Mouse (Mus musculus) embryonic facial prominence, embryonic 15.5 days (tissue): ENCODE measurements at regions not wholly inside any gene's neighbourhood (a gene's known extent, or its start where the extent isn't known, plus 50 kb on each side); places are given as distances from the start of the nearest gene placed in this dataset.

Experiments
- ATAC-seq: fragments of 200-750 bp; cut with Nextera tagmentation; 2 replicates; pipeline ENCODE4 v1.8.0; 2017; ENCODE audit warnings: low read depth, moderate TSS enrichment; ENCODE audit not compliant: insufficient number of reproducible peaks, low FRiP score, low TSS enrichment
- H3K27ac ChIP-seq: fragments of 300-500 bp; sonication (generic); replicated peaks from 2 replicates; pipeline ENCODE4 v1.5.1; 2015; ENCODE audit warnings: mild to moderate bottlenecking, inconsistent platforms
- H3K27me3 ChIP-seq: fragments of 300-500 bp; sonication (generic); 2 replicates; pipeline ENCODE4 v1.6.1; 2015; ENCODE audit warnings: inconsistent platforms
- H3K36me3 ChIP-seq: fragments of 300-500 bp; sonication (generic); 2 replicates; pipeline ENCODE4 v1.6.1; 2015; ENCODE audit warnings: mild to moderate bottlenecking, inconsistent platforms
- H3K4me1 ChIP-seq: fragments of 300-500 bp; sonication (generic); 2 replicates; pipeline ENCODE4 v1.6.1; 2015; ENCODE audit warnings: inconsistent platforms
- H3K4me2 ChIP-seq: fragments of 300-500 bp; sonication (generic); replicated peaks from 2 replicates; pipeline ENCODE4 v1.6.1; 2015; ENCODE audit warnings: mild to moderate bottlenecking, inconsistent platforms
- H3K4me3 ChIP-seq: fragments of 300-500 bp; sonication (generic); replicated peaks from 2 replicates; pipeline ENCODE4 v1.5.1; 2015; ENCODE audit warnings: mild to moderate bottlenecking, inconsistent platforms
- H3K9ac ChIP-seq: fragments of 300-500 bp; sonication (generic); 2 replicates; pipeline ENCODE4 v1.6.1; 2015; ENCODE audit warnings: inconsistent platforms
- H3K9me3 ChIP-seq: fragments of 300-500 bp; sonication (generic); replicated peaks from 2 replicates; pipeline ENCODE4 v1.6.1; 2016; ENCODE audit warnings: inconsistent platforms
- WGBS: fragments of 180-500 bp; shearing (Covaris S2); methylation state at CpG from one replicate; pipeline ENCODE4 v1.1.7; 2015; 5-methylcytosine and 5-hydroxymethylcytosine counted together

DNA sequence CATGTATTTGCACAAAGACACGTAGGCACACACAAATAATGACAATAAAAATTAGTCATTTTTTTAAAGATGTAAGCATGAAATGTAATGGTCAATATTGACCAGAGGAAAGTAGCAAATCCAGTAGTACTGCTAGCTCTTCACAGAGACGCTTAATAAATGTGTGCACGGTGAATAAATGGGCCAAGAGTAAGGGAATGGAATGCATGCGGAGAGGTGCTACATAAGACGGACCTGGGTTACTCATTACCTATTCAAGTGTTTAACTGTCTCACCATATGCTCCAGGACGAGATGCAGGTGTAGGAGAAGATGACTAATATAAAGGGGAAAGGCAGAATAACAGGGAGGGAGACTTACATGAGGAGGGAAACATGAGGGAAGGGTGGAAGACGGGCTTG lies 182.4 kb upstream of the Atp5g3 start:
- Histone ChIP-seq H3K9ac (no peak overlapping the region), H3K27ac (no peak overlapping the region), H3K36me3 (no peaks in the 10 kb centered on the region), H3K9me3 (no peaks in the 10 kb centered on the region), H3K4me2 (no peak overlapping the region), H3K27me3 (no peaks in the 10 kb centered on the region), H3K4me1 (0 out of 2 replicates have a peak, but pooled peaks cover 4% of the 10 kb centered on the region), H3K4me3 (no peak overlapping the region)
- 83% methylated on average over 7 of the region's 7 CpGs for WGBS
- ATAC-seq: no peak

DNA sequence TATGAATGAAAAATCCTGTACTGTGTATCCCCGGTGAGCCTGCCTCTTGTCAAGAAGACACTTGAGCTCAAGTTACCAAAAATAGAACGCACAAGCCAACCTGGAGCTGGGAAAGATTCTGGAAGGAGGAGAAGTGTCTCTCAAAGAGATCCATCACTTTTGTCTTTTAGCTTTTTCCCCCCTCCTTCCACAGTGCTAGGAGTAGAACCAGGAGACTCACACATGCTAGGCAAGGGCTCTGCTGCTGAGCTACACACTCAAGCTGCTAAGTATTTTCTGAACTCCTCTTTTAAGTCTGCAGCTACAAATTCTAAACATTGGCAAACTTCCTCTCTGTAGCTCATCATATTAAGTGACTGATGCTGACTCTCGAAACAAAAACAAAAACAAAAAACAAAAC lies 176.2 kb upstream of the Atp5g3 start:
- Histone ChIP-seq H3K4me2 (no peak overlapping the region), H3K9ac (no peak overlapping the region), H3K4me1 (no peaks in the 10 kb centered on the region), H3K36me3 (no peaks in the 10 kb centered on the region), H3K27ac (no peak overlapping the region), H3K27me3 (no peaks in the 10 kb centered on the region), H3K9me3 (no peaks in the 10 kb centered on the region), H3K4me3 (no peak overlapping the region)
- 40% methylated on average over 3 of the region's 3 CpGs for WGBS
- no peak for ATAC-seq

DNA sequence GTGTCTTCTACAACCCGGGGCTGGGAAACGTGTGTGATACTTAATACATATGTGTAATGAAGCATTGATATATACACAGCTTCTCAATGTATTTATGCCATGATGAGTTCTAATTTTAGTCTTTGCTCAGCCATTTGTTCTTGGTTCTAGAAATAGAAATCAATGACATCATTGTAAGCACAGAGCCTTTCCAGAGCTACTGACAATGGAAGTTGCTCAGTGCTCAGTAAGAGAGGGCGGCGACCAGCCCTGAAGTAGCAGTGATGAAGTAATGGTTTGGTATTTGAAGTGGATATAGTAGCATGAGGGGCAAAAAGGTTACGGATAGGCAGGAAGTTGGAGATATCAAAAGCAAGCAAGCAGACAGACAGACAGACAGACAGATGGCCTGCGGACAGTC lies 173.8 kb upstream of the Atp5g3 start:
- no peak overlapping the region for H3K4me3 ChIP-seq
- no peaks in the 10 kb centered on the region for H3K36me3 ChIP-seq
- H3K9ac ChIP-seq: no peak overlapping the region
- H3K9me3 ChIP-seq: no peaks in the 10 kb centered on the region
- no peak overlapping the region for H3K4me2 ChIP-seq
- H3K27me3 ChIP-seq: no peaks in the 10 kb centered on the region
- H3K4me1 ChIP-seq: no peaks in the 10 kb centered on the region
- ATAC-seq: no peak
- H3K27ac ChIP-seq: no peak overlapping the region
- WGBS: 81% methylated on average over 6 of the region's 6 CpGs

DNA sequence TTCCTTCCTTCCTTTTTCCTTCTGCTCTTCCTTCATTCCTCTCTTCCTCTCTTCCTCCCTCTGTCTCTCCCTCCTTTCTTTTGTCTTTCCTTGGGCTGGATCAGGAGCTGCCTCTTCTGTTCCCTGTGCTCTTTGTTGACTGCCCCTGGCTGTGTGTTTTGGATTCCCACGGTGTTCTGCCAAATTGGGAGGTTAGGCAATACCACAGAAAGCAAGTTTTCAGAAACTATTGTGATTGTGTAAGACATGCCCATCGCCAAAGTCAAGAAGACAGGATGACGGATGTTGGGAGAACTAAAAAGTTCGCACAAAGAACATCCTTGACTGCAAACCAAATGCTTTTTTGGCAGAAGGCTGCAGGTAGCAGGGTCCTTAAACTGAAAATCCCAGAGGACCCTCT lies 165.6 kb upstream of the Atp5g3 start:
- Histone ChIP-seq H3K9me3 (no peaks in the 10 kb centered on the region), H3K4me2 (no peak overlapping the region), H3K4me1 (no peaks in the 10 kb centered on the region), H3K27me3 (no peaks in the 10 kb centered on the region), H3K27ac (no peak overlapping the region), H3K9ac (no peak overlapping the region), H3K36me3 (no peaks in the 10 kb centered on the region), H3K4me3 (no peak overlapping the region)
- ATAC-seq: no peak
- 56% methylated on average over 4 of the region's 4 CpGs for WGBS

DNA sequence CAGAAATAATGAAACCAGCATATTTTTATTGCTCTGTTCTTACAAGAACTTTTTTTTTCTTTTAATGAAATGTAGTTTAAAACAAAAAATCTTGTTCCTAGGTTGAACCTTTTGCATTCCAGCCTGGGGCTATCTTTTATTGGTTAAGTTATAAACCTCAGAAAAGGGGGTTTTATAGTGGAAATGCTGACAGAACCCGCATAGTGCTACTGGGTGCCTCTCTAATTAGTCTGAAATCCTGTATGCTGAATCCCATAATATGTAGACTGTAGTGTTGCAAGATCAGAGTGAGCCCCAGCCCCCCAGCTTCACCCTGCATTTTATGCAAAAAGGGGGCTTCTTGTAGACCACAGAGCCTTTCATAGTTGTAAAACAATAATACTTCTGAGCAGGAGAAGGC lies 164.4 kb upstream of the Atp5g3 start:
- Histone ChIP-seq H3K4me3 (no peak overlapping the region), H3K27ac (no peak overlapping the region)
- whole genome bisulfite sequencing: 51% methylated on average over 1 of the region's 1 CpGs

DNA sequence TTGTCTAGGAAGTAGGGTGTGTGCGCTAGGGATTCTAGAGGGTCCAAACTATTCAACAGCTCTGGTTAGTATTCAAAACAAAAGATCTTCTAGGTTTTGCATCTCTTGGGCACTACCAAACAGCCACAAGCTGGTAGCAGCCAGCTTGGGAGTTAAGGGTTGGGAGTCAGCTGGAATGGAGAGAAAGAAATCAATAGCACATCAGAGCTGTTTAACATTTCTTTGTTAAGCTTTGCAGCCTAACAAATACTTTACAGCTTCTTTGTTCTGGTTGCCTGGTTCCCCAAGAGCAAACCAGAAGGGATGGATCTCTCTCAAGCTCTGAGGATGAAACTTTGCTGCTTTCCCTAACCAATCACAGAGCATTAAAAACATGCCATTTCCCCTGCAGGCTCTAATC lies 162.3 kb upstream of the Atp5g3 start:
- Histone ChIP-seq H3K9me3 (no peaks in the 10 kb centered on the region), H3K4me3 (no peak overlapping the region), H3K4me1 (no peaks in the 10 kb centered on the region), H3K27me3 (no peaks in the 10 kb centered on the region), H3K36me3 (no peaks in the 10 kb centered on the region), H3K4me2 (no peak overlapping the region), H3K9ac (no peak overlapping the region), H3K27ac (no peak overlapping the region)
- 79% methylated on average over 1 of the region's 1 CpGs for WGBS
- ATAC-seq: no peak

More for the DNA sequence above, 164.4 kb upstream of the Atp5g3 start:
- Histone ChIP-seq H3K9ac (no peak overlapping the region), H3K9me3 (no peaks in the 10 kb centered on the region), H3K36me3 (no peaks in the 10 kb centered on the region), H3K4me1 (no peaks in the 10 kb centered on the region), H3K4me2 (no peak overlapping the region), H3K27me3 (no peaks in the 10 kb centered on the region)
- ATAC-seq: no peak

DNA sequence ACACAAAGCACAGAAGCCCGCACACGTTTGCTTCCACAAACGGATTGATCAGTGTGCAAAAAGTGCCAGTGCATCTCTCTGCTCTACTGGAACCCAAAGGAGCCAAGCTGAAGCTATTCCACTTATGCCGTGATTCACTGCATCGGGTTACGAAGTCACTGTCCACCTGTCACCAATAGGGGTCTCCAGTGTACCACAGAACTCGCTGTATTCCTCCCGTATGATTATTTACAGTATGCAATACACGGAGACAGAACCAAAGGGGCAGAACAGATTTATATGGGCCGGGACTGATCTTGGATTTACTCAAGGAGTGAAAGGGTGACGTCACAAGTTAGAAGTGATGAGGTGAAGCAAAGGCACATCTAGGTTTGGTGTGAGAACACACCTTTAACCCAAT lies 155.5 kb upstream of the Atp5g3 start:
- peaks cover 22% of the 10 kb centered on the region; the same call in 1 of the 2 replicates for H3K27me3 ChIP-seq
- H3K4me2 ChIP-seq: no peak overlapping the region
- no peak overlapping the region for H3K27ac ChIP-seq
- ATAC-seq: peak; percentile 79; the same call in 1 of the 2 replicates
- no peaks in the 10 kb centered on the region for H3K4me1 ChIP-seq
- H3K9ac ChIP-seq: no peak overlapping the region
- no peak overlapping the region for H3K4me3 ChIP-seq
- WGBS: 3% methylated on average over 11 of the region's 11 CpGs
- H3K36me3 ChIP-seq: no peaks in the 10 kb centered on the region
- no peaks in the 10 kb centered on the region for H3K9me3 ChIP-seq

DNA sequence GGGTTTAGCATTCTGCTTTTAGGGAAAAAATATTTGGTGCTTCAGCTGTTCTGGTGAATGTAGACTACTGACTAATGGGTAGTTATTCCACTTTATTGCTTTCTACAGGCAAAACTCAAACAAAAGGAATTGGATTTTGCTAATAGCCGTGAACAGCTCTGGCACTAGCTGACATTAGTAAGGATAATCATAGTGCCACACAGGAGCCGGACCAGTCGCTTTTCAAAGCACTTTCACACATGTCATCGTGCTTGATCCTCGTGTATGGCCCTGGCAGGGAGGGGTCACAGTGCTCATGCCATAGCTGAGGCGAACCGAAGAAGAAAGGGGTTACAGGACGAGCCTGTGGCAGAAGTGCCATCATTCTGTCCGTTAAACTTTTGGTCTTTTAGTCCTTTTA lies 153.2 kb upstream of the Atp5g3 start:
- WGBS: 73% methylated on average over 9 of the region's 9 CpGs
- ATAC-seq: no peak
- peaks cover 23% of the 10 kb centered on the region; the same call in 1 of the 2 replicates for H3K27me3 ChIP-seq
- no peak overlapping the region for H3K4me3 ChIP-seq
- H3K9ac ChIP-seq: no peak overlapping the region
- no peaks in the 10 kb centered on the region for H3K9me3 ChIP-seq
- no peak overlapping the region for H3K4me2 ChIP-seq
- no peaks in the 10 kb centered on the region for H3K36me3 ChIP-seq
- H3K27ac ChIP-seq: no peak overlapping the region
- no peaks in the 10 kb centered on the region for H3K4me1 ChIP-seq

DNA sequence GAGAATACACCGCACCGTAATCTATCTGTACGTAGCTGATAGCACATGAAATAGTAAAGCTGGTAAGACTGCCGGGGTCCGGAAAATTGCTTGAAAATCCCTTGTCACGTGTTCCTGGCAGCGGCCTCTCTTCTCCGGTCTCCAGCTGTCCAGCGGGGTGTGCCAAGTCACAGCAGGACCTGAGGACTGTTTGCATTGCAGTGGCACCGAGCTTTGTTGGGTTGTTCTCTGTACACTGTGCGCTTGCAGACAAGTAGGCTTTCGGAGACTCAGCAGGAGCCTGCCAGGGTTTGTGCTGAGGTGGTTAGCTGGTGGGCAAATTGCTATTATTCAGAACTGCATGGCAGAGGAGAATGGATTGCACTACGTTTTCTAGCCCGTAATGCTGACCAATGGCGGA lies 152.7 kb upstream of the Atp5g3 start:
- no peaks in the 10 kb centered on the region for H3K36me3 ChIP-seq
- H3K9ac ChIP-seq: no peak overlapping the region
- WGBS: 77% methylated on average over 15 of the region's 15 CpGs
- no peak for ATAC-seq
- H3K4me1 ChIP-seq: no peaks in the 10 kb centered on the region
- H3K4me2 ChIP-seq: no peak overlapping the region
- no peak overlapping the region for H3K4me3 ChIP-seq
- H3K9me3 ChIP-seq: no peaks in the 10 kb centered on the region
- no peak overlapping the region for H3K27ac ChIP-seq
- peaks cover 23% of the 10 kb centered on the region; the same call in 1 of the 2 replicates for H3K27me3 ChIP-seq

DNA sequence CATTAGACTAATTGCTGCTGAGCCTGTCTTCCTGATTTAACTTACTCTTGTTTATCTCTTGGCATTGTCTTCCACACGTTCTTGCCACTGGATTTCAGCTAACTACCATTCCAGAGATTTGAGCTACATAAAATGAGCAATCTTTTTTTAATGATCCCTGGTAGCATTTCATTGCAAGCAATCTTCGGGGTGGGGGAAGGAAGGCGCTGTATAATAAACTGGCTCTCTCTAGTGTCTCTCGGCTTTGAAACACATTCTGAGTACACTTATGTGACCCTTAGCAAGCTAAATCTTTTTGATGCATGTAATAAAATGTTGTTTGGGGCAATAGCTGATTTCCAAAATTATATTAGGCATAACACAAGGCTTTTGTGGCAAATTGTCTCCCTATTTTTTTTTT lies 152.2 kb upstream of the Atp5g3 start:
- no peak for ATAC-seq
- H3K4me3 ChIP-seq: no peak overlapping the region
- no peak overlapping the region for H3K4me2 ChIP-seq
- peaks cover 23% of the 10 kb centered on the region; the same call in 1 of the 2 replicates for H3K27me3 ChIP-seq
- H3K27ac ChIP-seq: no peak overlapping the region
- no peaks in the 10 kb centered on the region for H3K9me3 ChIP-seq
- 75% methylated on average over 4 of the region's 4 CpGs for WGBS
- H3K36me3 ChIP-seq: no peaks in the 10 kb centered on the region
- no peak overlapping the region for H3K9ac ChIP-seq
- no peaks in the 10 kb centered on the region for H3K4me1 ChIP-seq

DNA sequence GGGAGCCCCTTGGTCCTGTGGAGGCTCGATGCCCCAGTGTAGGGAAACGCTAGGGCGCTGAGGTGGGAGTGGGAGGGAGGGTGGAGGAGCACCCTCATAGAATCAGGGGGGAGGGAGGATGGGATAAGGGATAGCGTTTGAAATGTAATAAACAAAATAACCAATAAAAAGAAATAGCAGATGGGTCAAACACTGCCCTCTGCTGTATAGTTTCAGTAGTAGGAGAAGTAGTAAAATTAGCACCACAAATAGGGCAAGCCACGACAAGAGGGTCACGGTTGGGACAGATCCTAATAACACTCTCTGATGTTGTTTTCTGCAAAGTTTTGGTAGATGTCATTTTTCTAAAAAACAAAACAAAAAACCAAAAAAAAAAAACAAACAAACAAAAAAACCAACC lies 131.3 kb upstream of the Atp5g3 start:
- Histone ChIP-seq H3K36me3 (no peaks in the 10 kb centered on the region), H3K4me1 (no peaks in the 10 kb centered on the region), H3K9me3 (no peaks in the 10 kb centered on the region), H3K27ac (no peak overlapping the region), H3K27me3 (no peaks in the 10 kb centered on the region), H3K9ac (no peak overlapping the region), H3K4me3 (no peak overlapping the region), H3K4me2 (no peak overlapping the region)
- no peak for ATAC-seq
- WGBS: 66% methylated on average over 6 of the region's 6 CpGs

DNA sequence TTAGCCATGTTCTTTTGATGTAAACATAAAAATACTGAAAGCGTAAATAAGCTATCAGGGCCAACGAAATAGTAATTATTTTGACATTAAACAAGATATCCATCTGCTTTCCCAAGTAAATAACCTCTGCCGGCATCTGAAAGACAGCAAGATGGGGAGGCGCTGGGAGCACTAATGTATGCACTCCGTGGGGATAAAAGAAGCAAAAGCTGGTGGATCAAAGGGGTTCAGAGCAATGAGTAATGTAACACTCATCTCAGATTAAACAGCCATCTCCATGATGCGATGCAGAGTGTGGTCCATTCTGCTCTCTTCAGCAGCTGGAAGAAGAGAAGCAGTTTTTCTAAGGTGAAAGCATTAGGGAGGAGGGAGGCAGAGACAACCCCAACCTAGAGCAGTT lies 128.5 kb upstream of the Atp5g3 start:
- H3K27ac ChIP-seq: no peak overlapping the region
- no peak for ATAC-seq
- 46% methylated on average over 6 of the region's 6 CpGs for WGBS
- no peak overlapping the region for H3K4me3 ChIP-seq
- H3K9ac ChIP-seq: no peak overlapping the region
- no peaks in the 10 kb centered on the region for H3K4me1 ChIP-seq
- no peaks in the 10 kb centered on the region for H3K27me3 ChIP-seq
- no peaks in the 10 kb centered on the region for H3K9me3 ChIP-seq
- no peak overlapping the region for H3K4me2 ChIP-seq
- H3K36me3 ChIP-seq: no peaks in the 10 kb centered on the region
